Mouse (Mus musculus) MEL (cell line): ENCODE data around the gene Slc24a4. TPM values are rescaled to one million over a fixed set of nuclear protein-coding genes. Genes with fewer than 3 reads are reported as not detected.

Experiments used
- DNase-seq: peaks from one replicate; pipeline ENCODE4 v3.0.0; 2011; ENCODE audit warnings: low read depth, low spot score
- H3K27ac ChIP-seq: 2 replicates; pipeline ENCODE4 v1.5.1; 2012; ENCODE audit warnings: low read depth, mild to moderate bottlenecking, control low read depth, low read length, moderate library complexity; ENCODE audit not compliant: control insufficient read depth
- H3K27me3 ChIP-seq, 2 experiments: fragments of 150-350 bp in 1 of 2; sonication (generic) in 1 of 2; 2 replicates each; pipeline ENCODE4 v1.6.1; 2012; ENCODE audit warnings: low read length in 2 of 2, mild to moderate bottlenecking in 2 of 2, improper control_type of control experiment in 1 of 2, moderate library complexity in 1 of 2; ENCODE audit not compliant: insufficient read depth in 2 of 2, control insufficient read depth in 1 of 2
- H3K36me3 ChIP-seq, 2 experiments: 2 replicates each; pipeline ENCODE4 v1.6.1; 2012 to 2014; ENCODE audit warnings: low read length in 2 of 2, improper control_type of control experiment in 1 of 2, inconsistent platforms in 1 of 2, mild to moderate bottlenecking in 1 of 2; ENCODE audit not compliant: insufficient read depth in 2 of 2, control insufficient read depth in 1 of 2
- H3K4me1 ChIP-seq, 2 experiments: fragments of 150-350 bp in 1 of 2; sonication (generic) in 1 of 2; 2 replicates each; pipeline ENCODE4 v1.6.1; 2012; ENCODE audit warnings: low read length in 2 of 2, improper control_type of control experiment in 1 of 2, mild to moderate bottlenecking in 1 of 2; ENCODE audit not compliant: insufficient read depth in 2 of 2, control insufficient read depth in 1 of 2
- H3K4me3 ChIP-seq, 2 experiments: fragments of 150-350 bp in 1 of 2; sonication (generic) in 1 of 2; 2 replicates each; pipeline ENCODE4 v1.5.1; 2012; ENCODE audit warnings: low read depth in 2 of 2, low read length in 2 of 2, mild to moderate bottlenecking in 2 of 2, moderate library complexity in 2 of 2, control low read depth in 1 of 2, improper control_type of control experiment in 1 of 2; ENCODE audit not compliant: control insufficient read depth in 1 of 2, insufficient read depth in 1 of 2
- H3K79me2 ChIP-seq: 2 replicates; pipeline ENCODE4 v1.6.1; 2012; ENCODE audit warnings: mild to moderate bottlenecking, low read length, moderate library complexity; ENCODE audit not compliant: control insufficient read depth, poor library complexity, insufficient read depth
- H3K9ac ChIP-seq: 2 replicates; pipeline ENCODE4 v1.6.1; 2012; ENCODE audit warnings: low read depth, mild to moderate bottlenecking, control low read depth, low read length, moderate library complexity; ENCODE audit not compliant: control insufficient read depth, poor library complexity, severe bottlenecking
- H3K9me3 ChIP-seq: fragments of 150-350 bp; sonication (generic); replicated peaks from 2 replicates; pipeline ENCODE4 v1.6.1; 2012; ENCODE audit warnings: mild to moderate bottlenecking, low read length, improper control_type of control experiment, moderate library complexity; ENCODE audit not compliant: insufficient read depth
- CHD2 ChIP-seq: IDR thresholded peaks from 2 replicates; pipeline ENCODE4 v1.6.1; 2011; ENCODE audit warnings: low read length, improper control_type of control experiment
- CTCF ChIP-seq, 3 experiments: IDR thresholded peaks in 2 of 3; conservative IDR thresholded peaks in 1 of 3; 2 replicates each; pipeline ENCODE4 v1.5.1; 2011 to 2012; ENCODE audit warnings: low read length in 3 of 3, low read depth in 2 of 3, mild to moderate bottlenecking in 2 of 3, improper control_type of control experiment in 1 of 3, inconsistent platforms in 1 of 3, mixed read lengths in 1 of 3, moderate library complexity in 1 of 3; ENCODE audit not compliant: control insufficient read depth in 1 of 3, insufficient read depth in 1 of 3, poor library complexity in 1 of 3, severe bottlenecking in 1 of 3
- E2F4 ChIP-seq: IDR thresholded peaks from 2 replicates; pipeline ENCODE4 v1.6.1; 2011; ENCODE audit warnings: low read depth, low read length, improper control_type of control experiment, borderline replicate concordance
- EP300 ChIP-seq, 2 experiments: IDR thresholded peaks; 2 replicates each; pipeline ENCODE4 v1.6.1; 2011; ENCODE audit warnings: improper control_type of control experiment in 2 of 2, low read length in 2 of 2, low read depth in 1 of 2, mild to moderate bottlenecking in 1 of 2
- ETS1 ChIP-seq: IDR thresholded peaks from 2 replicates; pipeline ENCODE4 v1.6.1; 2012; ENCODE audit warnings: low read depth, mild to moderate bottlenecking, inconsistent platforms, low read length, improper control_type of control experiment, moderate library complexity
- GABPA ChIP-seq: IDR thresholded peaks from 2 replicates; pipeline ENCODE4 v1.6.1; 2012; ENCODE audit warnings: low read depth, mild to moderate bottlenecking, inconsistent platforms, low read length, improper control_type of control experiment, moderate library complexity
- JUND ChIP-seq: IDR thresholded peaks from 2 replicates; pipeline ENCODE4 v1.6.1; 2011; ENCODE audit warnings: low read depth, mild to moderate bottlenecking, improper control_type of control experiment, low read length
- MAX ChIP-seq: IDR thresholded peaks from 2 replicates; pipeline ENCODE4 v1.6.1; 2011; ENCODE audit warnings: low read length, improper control_type of control experiment
- MXI1 ChIP-seq: IDR thresholded peaks from 2 replicates; pipeline ENCODE4 v1.6.1; 2011; ENCODE audit warnings: mild to moderate bottlenecking, low read depth, low read length, improper control_type of control experiment
- MYB ChIP-seq: IDR thresholded peaks from 2 replicates; pipeline ENCODE4 v1.6.1; 2011; ENCODE audit warnings: mild to moderate bottlenecking, low read depth, low read length, improper control_type of control experiment
- MYC ChIP-seq: IDR thresholded peaks from 2 replicates; pipeline ENCODE4 v1.6.1; 2011; ENCODE audit warnings: low read depth, mild to moderate bottlenecking, low read length, improper control_type of control experiment, moderate library complexity
- NRF1 ChIP-seq: IDR thresholded peaks from 2 replicates; pipeline ENCODE4 v1.6.1; 2014; ENCODE audit warnings: low read depth, mild to moderate bottlenecking, inconsistent platforms, low read length, improper control_type of control experiment, moderate library complexity; ENCODE audit not compliant: poor library complexity, insufficient read depth, severe bottlenecking
- RAD21 ChIP-seq: IDR thresholded peaks from 2 replicates; pipeline ENCODE4 v1.6.1; 2011; ENCODE audit warnings: mild to moderate bottlenecking, low read depth, low read length, improper control_type of control experiment
- SIN3A ChIP-seq: IDR thresholded peaks from 2 replicates; pipeline ENCODE4 v1.6.1; 2012; ENCODE audit warnings: low read length, improper control_type of control experiment, inconsistent platforms
- SMC3 ChIP-seq: IDR thresholded peaks from 2 replicates; pipeline ENCODE4 v1.6.1; 2011; ENCODE audit warnings: low read depth, low read length, improper control_type of control experiment
- UBTF ChIP-seq: IDR thresholded peaks from 2 replicates; pipeline ENCODE4 v1.6.1; 2012; ENCODE audit warnings: low read depth, mild to moderate bottlenecking, inconsistent platforms, low read length, improper control_type of control experiment, moderate library complexity, borderline replicate concordance; ENCODE audit not compliant: insufficient read depth
- USF1 ChIP-seq: IDR thresholded peaks from 2 replicates; pipeline ENCODE4 v1.6.1; 2014; ENCODE audit warnings: low read depth, mild to moderate bottlenecking, inconsistent platforms, low read length, improper control_type of control experiment, moderate library complexity
- ZC3H11A ChIP-seq: IDR thresholded peaks from 2 replicates; pipeline ENCODE4 v1.6.1; 2012; ENCODE audit warnings: low read depth, mild to moderate bottlenecking, inconsistent platforms, low read length, improper control_type of control experiment
- ZMIZ1 ChIP-seq: IDR thresholded peaks from 2 replicates; pipeline ENCODE4 v1.6.1; 2012; ENCODE audit warnings: low read depth, mild to moderate bottlenecking, inconsistent platforms, low read length, improper control_type of control experiment, moderate library complexity
- ZNF384 ChIP-seq: IDR thresholded peaks from 2 replicates; pipeline ENCODE4 v1.6.1; 2012; ENCODE audit warnings: low read depth, mild to moderate bottlenecking, inconsistent platforms, low read length, improper control_type of control experiment
- polyA plus RNA-seq, 2 experiments: library from polyadenylated mRNA; stranded (reverse) in 1 of 2; unstranded in 1 of 2; fragments of >175 nt in 1 of 2; fragments of >200 nt in 1 of 2; gene quantifications; 2 replicates each; pipeline versions ENCODE4 v1.2.1 to v1.2.4; 2012; ENCODE audit warnings: low replicate concordance in 2 of 2, low read depth in 1 of 2; ENCODE audit not compliant: insufficient read length in 2 of 2, insufficient read depth in 1 of 2, missing spikeins in 1 of 2
- total RNA-seq: library from RNA; depleted of rRNA; stranded (reverse); fragments of 300-350 nt; gene quantifications from 2 replicates; pipeline ENCODE4 v1.2.3, GENCODE M21; 2012

The Slc24a4 gene
- total and polyA plus RNA-seq, 3 experiments = not detected

DNA sequence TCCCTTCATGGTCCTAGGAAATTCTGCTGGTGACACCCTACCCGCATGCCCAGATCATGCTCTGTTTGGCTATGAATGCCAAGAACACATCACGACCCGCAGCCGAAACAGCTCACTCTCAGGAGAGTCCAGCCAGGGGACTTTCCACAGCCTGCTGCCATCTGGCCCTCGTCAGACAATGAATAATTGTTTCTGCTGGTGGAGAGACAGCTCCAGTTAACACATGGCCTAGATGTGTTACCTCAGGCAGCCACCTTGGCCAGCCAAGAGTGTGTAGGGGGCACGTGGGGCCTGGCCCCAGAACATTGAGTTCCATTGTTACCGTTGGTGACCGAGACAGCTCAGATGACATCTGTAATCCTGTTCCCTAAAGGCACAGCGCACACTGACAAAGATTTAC, 74.4 kb downstream of the Slc24a4 start:
- Histone ChIP-seq H3K36me3 (no peaks in the 10 kb centered on the region), H3K9me3 (no peaks in the 10 kb centered on the region), H3K4me1 (no peaks in the 10 kb centered on the region), H3K27me3 (peaks cover 0 to 2% of the 10 kb centered on the region in 2 experiments; a peak in 2 of 4 replicates), H3K27ac (no peak overlapping the region), H3K79me2 (no peaks in the 10 kb centered on the region), H3K9ac (no peak overlapping the region), H3K4me3 (no peak overlapping the region)
- TF ChIP-seq NRF1 (no peak), JUND (no peak), RAD21 (no peak), USF1 (no peak), ZC3H11A (no peak), GABPA (no peak), UBTF (no peak), E2F4 (no peak), SMC3 (no peak), MAX (no peak), ETS1 (no peak), MYB (no peak), CHD2 (no peak), EP300 (IDR thresholded peaks at IDR 0.05; ENCODE audit: low read depth in 1 of 2, low read length in 2 of 2) (no peak), ZMIZ1 (no peak), SIN3A (no peak), CTCF (IDR thresholded peaks at IDR 0.05 in 2 of 3, conservative IDR thresholded peaks at IDR 0.05 in 1 of 3; ENCODE audit: control insufficient read depth in 1 of 3, insufficient read depth in 1 of 3, low read depth in 2 of 3, low read length in 3 of 3, poor library complexity in 1 of 3, severe bottlenecking in 1 of 3) (no peak), MYC (no peak), ZNF384 (no peak)
- DNase-seq = no peak

DNA sequence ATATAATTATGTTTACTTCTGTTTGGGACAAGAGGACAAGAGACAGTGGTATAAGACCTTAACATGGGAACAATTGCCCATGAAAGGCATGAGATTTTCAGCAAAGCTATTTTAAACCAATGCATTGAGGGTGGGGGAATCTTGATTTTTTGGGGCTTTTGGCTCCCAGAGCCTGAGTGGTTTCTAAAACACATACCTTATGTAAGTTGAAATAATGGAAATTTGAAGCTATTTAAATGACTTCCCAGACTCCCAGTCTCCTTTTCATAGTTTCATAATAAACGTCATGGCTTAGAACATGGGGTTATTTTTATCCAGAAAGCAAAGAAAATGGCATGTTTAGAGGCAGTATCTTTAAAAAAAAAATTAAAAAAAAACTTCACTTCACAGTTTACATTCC, 77.9 kb downstream of the Slc24a4 start:
- Histone ChIP-seq H3K36me3 (no peaks in the 10 kb centered on the region), H3K79me2 (no peaks in the 10 kb centered on the region), H3K27ac (no peak overlapping the region), H3K27me3 (peaks cover 0 to 4% of the 10 kb centered on the region in 2 experiments; a peak in 3 of 4 replicates), H3K4me3 (no peak overlapping the region), H3K4me1 (no peaks in the 10 kb centered on the region), H3K9ac (no peak overlapping the region), H3K9me3 (no peaks in the 10 kb centered on the region)
- no peak for TF ChIP-seq MXI1
- TF ChIP-seq SMC3 = no peak
- DNase-seq = no peak
